Mouse (Mus musculus): ENCODE results near the gene Tmem107.

Tmem107 gene

GRCm38 (mm10) chr11:69070590-69071222, at the start of gene Tmem107:
Tmem107 (plus strand) TSS chr11:69070806.
- peak; percentile 95 for DNase-seq (ENCODE audit: low spot score)

GRCm38 (mm10) chr11:69026562-69026961, 44.0 kb upstream of the Tmem107 start:
- DNase-seq (ENCODE audit: low spot score) = no peak

- no peak for DNase-seq (ENCODE audit: low spot score)
These were observed 41.8 kb upstream of the Tmem107 start for GRCm38 (mm10) chr11:69028805-69029204.

GRCm38 (mm10) chr11:69033552-69033951, 37.1 kb upstream of the Tmem107 start:
- no peak for DNase-seq (ENCODE audit: low spot score)

GRCm38 (mm10) chr11:69034585-69034984, 36.0 kb upstream of the Tmem107 start:
- DNase-seq (ENCODE audit: low spot score) = no peak

- no peak for DNase-seq (ENCODE audit: low spot score)
These were observed 35.2 kb upstream of the Tmem107 start for GRCm38 (mm10) chr11:69035411-69035810.

- DNase-seq (ENCODE audit: low spot score) = peak; percentile 95
These were observed 34.8 kb upstream of the Tmem107 start for GRCm38 (mm10) chr11:69035849-69036248.

GRCm38 (mm10) chr11:69036486-69037230, 33.9 kb upstream of the Tmem107 start:
- peak; percentile 90 for DNase-seq (ENCODE audit: low spot score)

GRCm38 (mm10) chr11:69037231-69038061, 33.2 kb upstream of the Tmem107 start:
- peak; percentile 90 for DNase-seq (ENCODE audit: low spot score)

- DNase-seq (ENCODE audit: low spot score) = no peak
These were observed 32.4 kb upstream of the Tmem107 start for GRCm38 (mm10) chr11:69038173-69038572.

- DNase-seq (ENCODE audit: low spot score) = peak; percentile 70
These were observed 24.8 kb upstream of the Tmem107 start, which contains the start of gene Aurkb for GRCm38 (mm10) chr11:69045531-69046394. Aurkb (plus strand) TSS chr11:69045647.

GRCm38 (mm10) chr11:69046395-69046774, 24.2 kb upstream of the Tmem107 start:
- no peak for DNase-seq (ENCODE audit: low spot score)

- no peak for DNase-seq (ENCODE audit: low spot score)
These were observed 23.0 kb upstream of the Tmem107 start for GRCm38 (mm10) chr11:69047592-69047991.

GRCm38 (mm10) chr11:69048151-69048550, 22.5 kb upstream of the Tmem107 start:
- no peak for DNase-seq (ENCODE audit: low spot score)

GRCm38 (mm10) chr11:69050748-69051147, 19.9 kb upstream of the Tmem107 start:
- no peak for DNase-seq (ENCODE audit: low spot score)

GRCm38 (mm10) chr11:69051771-69052170, 18.8 kb upstream of the Tmem107 start:
- no peak for DNase-seq (ENCODE audit: low spot score)

GRCm38 (mm10) chr11:69052824-69053421, 17.7 kb upstream of the Tmem107 start:
- DNase-seq (ENCODE audit: low spot score) = no peak

GRCm38 (mm10) chr11:69053848-69054247, 16.8 kb upstream of the Tmem107 start:
- no peak for DNase-seq (ENCODE audit: low spot score)

- no peak for DNase-seq (ENCODE audit: low spot score)
These were observed 12.3 kb upstream of the Tmem107 start for GRCm38 (mm10) chr11:69058265-69058664.

GRCm38 (mm10) chr11:69058729-69059356, 11.8 kb upstream of the Tmem107 start:
- no peak for DNase-seq (ENCODE audit: low spot score)

All from layer of hippocampus, adult 11-12 months (tissue).